Mouse (Mus musculus): Measurements from ENCODE around the gene Olfr1322. TPM values are rescaled to one million over a fixed set of nuclear protein-coding genes. Genes with fewer than 3 reads are reported as not detected.

The Olfr1322 gene
- polyA plus RNA-seq (2014; fragmentation: Nextera tagmentation; extraction: Ambion mirVana), result not detected in 2 replicates

DNA sequence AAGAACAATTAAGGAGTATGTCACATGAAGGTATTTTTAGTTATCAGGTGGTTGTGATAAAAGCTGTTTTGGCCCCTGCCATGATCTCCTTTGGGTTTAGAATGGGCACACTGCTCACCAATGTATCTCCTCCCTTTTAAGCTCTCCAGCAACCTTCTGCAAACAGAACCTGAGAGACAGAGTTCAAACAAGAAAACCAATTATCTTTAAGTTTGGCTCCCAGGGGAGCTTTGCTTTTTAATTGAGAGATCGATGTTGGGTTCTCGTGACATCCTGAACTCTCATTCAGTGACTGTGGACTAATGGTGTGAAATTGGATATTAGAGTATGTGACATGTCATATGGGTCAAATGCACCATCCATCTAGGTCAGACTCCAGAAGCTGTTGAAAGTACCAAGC, at the start of gene Olfr1322:
Olfr1322 (minus strand) TSS at position 101 of the 400 bp plus-strand sequence.
- H3K27me3 ChIP-seq (ENCODE audit: control insufficient read depth, insufficient read depth, low read length), result no peaks in the 10 kb centered on the region
- WGBS, result 82% methylated on average over 2 of the region's 2 CpGs
- H3K4me1 ChIP-seq (ENCODE audit: control insufficient read depth, insufficient read depth, low read length), result no peaks in the 10 kb centered on the region
- no peak within 1 kb of the TSS for H3K9ac ChIP-seq (replicated peaks; ENCODE audit: low read length)
- H3K4me3 ChIP-seq (ENCODE audit: low read depth, low read length), result no peak within 1 kb of the TSS
- H3K36me3 ChIP-seq (replicated peaks; ENCODE audit: control insufficient read depth, insufficient read depth, low read depth, low read length), result no peaks in the 10 kb centered on the region
- no peak for ATAC-seq (replicated peaks; ENCODE audit: insufficient number of reproducible peaks, low FRiP score, low TSS enrichment, low read depth)
- no peak within 1 kb of the TSS for H3K27ac ChIP-seq (replicated peaks; ENCODE audit: low read depth, low read length)
- H3K9me3 ChIP-seq (replicated peaks; ENCODE audit: control insufficient read depth, low read length), result no peaks in the 10 kb centered on the region
- no peak for DNase-seq (ENCODE audit: low spot score)
- no peak within 1 kb of the TSS for H3K4me2 ChIP-seq (ENCODE audit: low read depth, low read length)

DNA sequence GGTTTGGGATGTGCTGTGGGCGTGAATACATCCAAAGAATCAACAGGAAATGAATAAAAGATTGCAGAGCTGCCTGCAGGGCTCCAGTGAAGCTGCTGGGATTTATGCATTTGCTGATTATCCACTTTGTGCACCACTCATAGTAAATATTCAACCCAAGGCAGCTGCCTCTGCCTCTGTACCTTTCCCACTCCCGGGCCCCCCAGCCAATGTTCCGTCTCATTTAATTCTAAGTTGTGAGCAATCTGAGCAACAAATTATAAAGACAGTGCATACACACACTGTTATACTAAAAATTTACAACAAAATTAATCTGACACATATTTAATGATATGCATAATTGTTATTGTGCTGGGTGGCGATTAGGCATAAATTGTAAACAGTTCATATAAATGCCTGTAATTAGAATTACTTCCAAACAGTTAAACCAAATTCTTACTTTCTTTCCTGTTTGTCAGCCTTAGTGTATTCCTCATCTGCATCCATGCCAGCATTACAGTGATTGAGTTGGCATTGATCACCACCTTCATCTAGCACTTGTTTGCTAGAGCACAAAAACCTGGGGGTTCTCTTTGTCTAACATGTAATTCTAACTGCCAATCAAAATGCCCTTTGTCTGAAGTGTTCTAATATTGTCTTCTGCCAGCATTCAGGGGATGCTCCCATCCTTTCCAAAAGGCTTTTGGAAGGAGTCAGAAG, 13.5 kb downstream of the Olfr1322 start:
- 76% methylated on average over 4 of the region's 4 CpGs for WGBS
- Histone ChIP-seq H3K4me3 (ENCODE audit: low read depth, low read length) (no peak overlapping the region), H3K27me3 (ENCODE audit: control insufficient read depth, insufficient read depth, low read length) (no peaks in the 10 kb centered on the region), H3K4me1 (ENCODE audit: control insufficient read depth, insufficient read depth, low read length) (no peaks in the 10 kb centered on the region), H3K4me2 (ENCODE audit: low read depth, low read length) (no peak overlapping the region), H3K9ac (replicated peaks; ENCODE audit: low read length) (no peak overlapping the region), H3K9me3 (replicated peaks; ENCODE audit: control insufficient read depth, low read length) (no peaks in the 10 kb centered on the region), H3K27ac (replicated peaks; ENCODE audit: low read depth, low read length) (no peak overlapping the region), H3K36me3 (replicated peaks; ENCODE audit: control insufficient read depth, insufficient read depth, low read depth, low read length) (no peaks in the 10 kb centered on the region)
- ATAC-seq (replicated peaks; ENCODE audit: insufficient number of reproducible peaks, low FRiP score, low TSS enrichment, low read depth) (no peak), DNase-seq (ENCODE audit: low spot score) (no peak)

Other genes starting within 250 kb of the Olfr1322 start
- gene Olfr1320, start 219.2 kb downstream of the Olfr1322 start, polyA plus RNA-seq (2014; fragmentation: Nextera tagmentation; extraction: Ambion mirVana), result not detected in 2 replicates
- gene Olfr1321, start 156.4 kb downstream of the Olfr1322 start, polyA plus RNA-seq (2014; fragmentation: Nextera tagmentation; extraction: Ambion mirVana), result not detected in 2 replicates
- gene Igsf1, start 93.7 kb downstream of the Olfr1322 start, polyA plus RNA-seq (2014; fragmentation: Nextera tagmentation; extraction: Ambion mirVana), result 3.7 and 5.4 TPM in 2 replicates
- gene Olfr1323, start 127.9 kb upstream of the Olfr1322 start, polyA plus RNA-seq (2014; fragmentation: Nextera tagmentation; extraction: Ambion mirVana), result not detected in 2 replicates

Measured in embryonic facial prominence, embryonic 11.5 days (tissue).